Mouse (Mus musculus) adrenal gland, adult 8-10 months (tissue): ENCODE results near the gene Odf2l. TPM values are rescaled to one million over a fixed set of nuclear protein-coding genes. Genes with fewer than 3 reads are reported as not detected.
A peak's percentile ranks its signal among the peaks of the same experiment; 100 is the strongest.

ENCODE experiments used
- DNase-seq: peaks from one replicate; pipeline ENCODE4 v3.0.0; 2022
- total RNA-seq, 4 experiments: library from RNA; stranded (reverse); gene quantifications; 2 replicates each; pipeline ENCODE4 v1.2.4; 2022

The Odf2l gene
- 10 to 100 TPM; 18.1 to 26.7 (median 22.5) TPM for total RNA-seq

DNA sequence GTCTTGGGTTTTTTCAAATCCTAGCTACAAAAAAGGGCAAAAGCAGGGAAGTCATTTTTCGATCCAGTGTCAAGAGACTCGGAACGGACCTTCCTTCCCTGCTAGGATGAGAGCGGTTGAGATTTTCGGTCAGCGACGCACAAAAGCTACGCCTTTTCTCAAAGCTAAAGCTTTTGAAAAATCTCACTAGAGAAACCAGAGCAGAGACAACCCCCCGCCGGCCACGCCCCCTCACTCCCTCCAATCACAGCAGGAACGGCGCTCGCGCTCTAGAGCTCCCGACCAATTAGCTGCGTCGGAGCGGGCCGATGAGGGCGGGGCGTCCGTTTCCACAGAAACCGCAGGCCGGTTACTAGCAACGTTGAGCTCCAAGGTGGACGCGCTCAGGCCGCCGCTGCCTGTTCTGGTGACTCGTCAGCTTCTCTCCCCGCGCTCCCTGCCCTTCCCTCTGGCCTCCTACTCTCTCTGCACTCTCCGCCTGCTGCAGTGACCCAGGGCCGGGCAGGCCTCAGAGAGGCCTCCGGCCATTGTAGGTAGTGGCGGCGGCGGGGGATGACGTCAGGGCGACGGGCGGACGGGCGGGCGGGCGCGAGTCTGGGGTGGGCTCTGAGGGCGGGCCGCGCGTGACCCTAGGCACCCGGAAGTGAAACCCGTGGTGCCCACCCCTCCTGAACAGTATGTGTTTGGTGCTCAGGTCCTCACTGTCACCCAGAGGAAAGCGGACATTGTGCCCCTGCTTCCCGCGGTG lies at the start of gene Odf2l:
Gene Odf2l, plus strand, starts transcription at position 335 of the 748 bp plus-strand sequence.
- peak; percentile 96 for DNase-seq

GRCm38 (mm10) chr3:145068964-145069363 lies 49.4 kb upstream of the Odf2l start:
- DNase-seq: no peak

- DNase-seq: no peak
These were observed 46.0 kb upstream of the Odf2l start for GRCm38 (mm10) chr3:145072339-145072738.

DNA sequence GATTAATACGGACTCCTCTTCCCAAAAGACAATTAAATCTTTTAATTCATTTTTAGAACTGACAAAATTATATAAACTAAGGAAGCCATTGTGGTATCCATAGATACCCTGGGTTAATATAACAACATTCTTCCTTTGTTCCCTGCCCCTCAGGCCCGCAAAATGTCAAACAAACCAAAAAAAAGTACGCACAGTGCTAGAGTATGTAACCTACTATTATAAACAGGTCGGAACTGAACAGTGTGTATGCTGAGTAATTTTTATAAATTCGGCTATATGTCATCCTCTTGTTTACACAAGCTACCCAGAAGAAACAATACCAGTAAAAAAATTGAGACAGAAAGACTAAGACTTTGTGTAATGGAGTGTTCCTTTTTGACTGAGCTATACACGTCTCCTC lies 40.0 kb upstream of the Odf2l start:
- DNase-seq: no peak

DNA sequence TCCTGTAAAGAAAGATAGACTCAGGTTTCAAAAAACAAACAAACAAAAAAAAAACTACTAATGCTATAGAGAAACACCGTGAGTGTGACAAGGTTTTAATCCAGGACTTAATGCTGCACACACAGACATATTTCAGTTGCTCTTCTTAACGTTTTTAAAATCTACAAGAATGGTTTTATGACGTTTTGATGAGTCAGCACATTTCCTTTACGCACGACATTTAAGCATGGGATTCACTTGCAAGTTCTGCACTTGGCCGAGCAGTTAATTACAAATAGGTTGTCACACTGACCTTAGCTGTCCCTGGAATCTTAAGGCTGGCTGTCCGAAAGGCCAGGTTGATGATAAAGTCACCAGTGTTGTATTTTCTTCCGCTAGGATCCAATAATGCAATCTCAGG lies 37.5 kb upstream of the Odf2l start:
- DNase-seq: no peak

GRCm38 (mm10) chr3:145083081-145083480 lies 35.3 kb upstream of the Odf2l start:
- no peak for DNase-seq

DNA sequence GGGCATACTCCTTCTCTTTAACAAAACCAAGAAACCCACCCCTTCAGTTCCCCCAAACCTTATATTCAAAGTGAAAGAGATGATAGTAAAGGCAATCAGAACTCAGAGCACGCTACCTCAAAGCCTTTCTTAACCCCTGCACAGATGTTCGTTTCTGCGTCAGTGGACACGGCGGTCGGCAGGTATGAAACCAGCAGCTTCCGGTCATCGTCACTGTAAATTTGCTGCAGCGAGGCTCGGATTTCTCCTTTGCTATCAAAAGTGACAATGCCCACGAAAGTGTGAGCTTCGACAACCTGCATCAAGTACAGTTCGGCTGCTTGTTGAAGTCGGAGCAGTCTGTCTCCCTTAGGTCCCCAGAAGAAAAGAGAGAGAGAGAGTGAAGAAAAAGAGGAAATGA lies 32.2 kb upstream of the Odf2l start:
- DNase-seq: no peak

GRCm38 (mm10) chr3:145087857-145088598 lies 30.4 kb upstream of the Odf2l start:
- no peak for DNase-seq

DNA sequence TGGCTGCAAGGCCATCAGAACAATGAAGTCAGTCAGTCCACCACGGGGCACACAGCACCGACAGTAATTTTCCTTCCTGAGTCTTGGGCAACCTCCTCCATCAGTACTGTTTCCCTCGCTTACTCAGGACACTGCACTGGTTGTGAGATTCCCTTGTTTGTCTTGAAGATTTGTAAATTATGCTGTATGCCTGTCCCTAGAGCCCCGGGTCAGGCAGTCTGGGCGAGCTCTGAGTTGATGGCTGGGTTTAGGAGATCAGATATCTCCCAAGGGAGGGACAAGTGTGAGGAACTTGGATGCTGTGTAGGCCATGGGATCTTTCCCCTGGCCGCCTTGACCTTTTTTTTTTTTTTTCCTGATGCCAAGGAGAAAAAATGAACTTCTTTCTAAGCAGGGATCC lies 19.1 kb upstream of the Odf2l start, which contains the start of gene Clca2:
Gene Clca2, minus strand, starts transcription at position 153 of the 400 bp plus-strand sequence.
- DNase-seq: no peak

- peak; percentile 10 for DNase-seq
These were observed 16.4 kb upstream of the Odf2l start for GRCm38 (mm10) chr3:145101891-145102555.

DNA sequence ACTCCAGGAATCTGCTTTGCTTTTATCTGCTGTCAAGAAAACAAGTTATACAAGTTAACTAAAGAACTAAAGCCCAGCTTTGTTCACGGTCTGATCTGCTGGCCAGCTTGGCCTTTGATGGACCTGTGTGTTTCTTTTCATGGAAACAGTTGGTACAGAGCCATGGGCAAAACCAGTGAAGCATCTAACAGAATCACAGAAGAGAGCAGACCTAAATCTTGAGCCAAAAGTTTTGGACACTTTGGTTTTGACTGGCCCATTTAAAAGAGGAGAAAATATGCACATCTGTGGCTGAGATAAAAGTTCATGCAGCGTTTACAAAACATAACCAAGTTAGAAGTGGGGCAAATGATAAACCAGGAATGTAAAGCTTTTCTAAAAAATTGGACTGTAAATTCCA lies 15.1 kb upstream of the Odf2l start:
- no peak for DNase-seq

- no peak for DNase-seq
These were observed 14.6 kb upstream of the Odf2l start for GRCm38 (mm10) chr3:145103770-145104169.

DNA sequence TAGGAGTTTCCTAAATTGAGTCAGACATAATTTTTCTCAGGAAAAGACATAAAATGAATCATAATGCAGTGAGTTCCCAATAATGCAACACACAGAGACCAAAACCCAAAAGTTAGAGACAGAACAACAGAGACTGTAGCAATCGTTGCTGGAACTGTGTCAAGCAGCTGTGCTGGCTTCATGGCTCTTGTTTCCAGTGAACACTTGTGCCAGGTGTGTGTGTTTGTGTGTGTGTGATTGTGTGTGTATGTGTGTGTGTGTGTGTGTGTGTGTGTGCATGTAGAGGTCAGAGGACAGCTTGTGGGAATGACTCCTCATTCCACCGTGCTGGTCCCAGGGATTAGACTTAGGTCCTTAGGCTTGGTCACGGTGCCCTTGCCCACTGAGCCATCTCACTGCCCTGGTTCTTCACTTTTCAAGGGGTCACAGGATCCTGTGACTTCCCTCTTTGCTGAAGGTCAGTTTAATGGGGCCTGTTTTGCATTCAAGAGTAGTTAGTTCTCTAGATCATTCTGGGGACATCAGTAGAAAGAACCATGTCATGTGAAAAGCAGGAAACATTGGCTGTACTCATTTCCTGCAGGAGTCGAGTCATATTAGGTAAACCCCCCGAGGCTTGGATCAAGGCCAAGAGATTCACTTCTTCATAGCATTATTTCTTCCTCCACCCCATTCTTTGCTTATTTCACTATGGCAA lies 13.2 kb upstream of the Odf2l start:
- DNase-seq: no peak

GRCm38 (mm10) chr3:145105773-145106504 lies 12.4 kb upstream of the Odf2l start:
- DNase-seq: no peak

- DNase-seq: no peak
These were observed 3.2 kb upstream of the Odf2l start for GRCm38 (mm10) chr3:145115169-145115568.

DNA sequence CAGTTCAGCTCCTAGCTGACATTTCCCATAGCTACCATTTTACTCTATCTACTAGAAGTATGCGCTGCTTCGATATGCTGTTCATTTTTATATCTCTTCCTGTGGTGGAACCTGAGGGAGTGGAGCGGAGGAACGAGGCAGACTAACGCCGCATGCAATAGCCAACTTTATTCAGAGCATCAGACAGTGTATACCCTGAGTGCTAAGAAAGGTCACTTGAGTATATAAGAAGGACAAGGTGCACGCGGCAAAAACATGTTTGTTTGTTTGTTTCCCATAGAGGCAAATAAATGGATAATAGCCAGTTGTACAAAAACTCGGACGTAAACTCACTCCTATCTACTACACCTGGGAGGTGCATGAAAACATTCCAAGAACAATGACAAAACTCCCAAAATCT lies 751 bp upstream of the Odf2l start:
- no peak for DNase-seq

- no peak for DNase-seq
These were observed 592 bp downstream of the Odf2l start for GRCm38 (mm10) chr3:145119002-145119358.

GRCm38 (mm10) chr3:145119425-145119824 lies 1.0 kb downstream of the Odf2l start:
- no peak for DNase-seq

- no peak for DNase-seq
These were observed 8.2 kb downstream of the Odf2l start for GRCm38 (mm10) chr3:145126618-145127017.

GRCm38 (mm10) chr3:145129356-145129755 lies 11.0 kb downstream of the Odf2l start:
- DNase-seq: no peak

GRCm38 (mm10) chr3:145131210-145131868 lies 13.0 kb downstream of the Odf2l start:
- DNase-seq: no peak
